ENCODE assay signal across 22 mouse cellular contexts in the genomic region with DNA sequence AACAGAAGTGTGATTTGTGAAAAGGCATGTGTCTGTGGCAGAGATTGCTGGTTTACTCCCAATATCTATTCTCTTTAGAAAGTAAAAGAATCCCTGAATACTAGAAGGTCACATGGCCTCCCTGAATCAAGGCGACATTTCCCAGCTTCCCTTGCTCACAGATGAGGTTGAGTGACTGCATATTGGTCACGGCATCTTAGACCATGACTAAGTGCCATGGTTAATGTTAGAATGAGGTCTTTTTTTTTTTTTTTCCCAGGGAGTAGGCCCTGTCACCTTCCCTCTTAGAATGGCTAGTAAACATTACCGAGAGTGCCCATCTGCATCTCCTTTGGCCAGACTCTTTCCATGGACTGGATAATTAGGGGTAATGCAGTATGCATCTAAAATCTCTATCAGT. TPM values are rescaled to one million over a fixed set of nuclear protein-coding genes. Genes with fewer than 3 reads are reported as not detected.
A peak's percentile ranks its signal among the peaks of the same experiment; 100 is the strongest.
DNase-seq lines count a peak whose midpoint lies in the region; ATAC-seq and TF ChIP-seq lines count a peak whose summit lies in the region.
"Had no signal": no experiment of that assay in that cellular context is flagged by ENCODE, and none has a peak within 500 bp of the region (broad histone marks: within the 10 kb centered on the region; RNA-seq: fewer than 3 reads in every experiment).

No protein-coding gene starts in this region.

- TF ChIP-seq CTCF in hindbrain, postnatal 0 days (IDR thresholded peaks at IDR 0.05; ENCODE audit: low read depth), result no peak
- no peak for TF ChIP-seq CTCF in kidney, postnatal 0 days (IDR thresholded peaks at IDR 0.05; ENCODE audit: low read depth)
- no peak for TF ChIP-seq CTCF in liver, postnatal 0 days (IDR thresholded peaks at IDR 0.05; ENCODE audit: low read depth)

- no peak for DNase-seq in hindbrain, postnatal 0 days (ENCODE audit: low spot score)
- no peak for DNase-seq in kidney, postnatal 0 days (ENCODE audit: low spot score)
- DNase-seq in kidney, adult 18-20 months, result no peak
- DNase-seq in midbrain, embryonic 14.5 days, result no peak
- no peak for DNase-seq in liver, postnatal 0 days
- DNase-seq: adrenal gland, adult 8-10 months; adrenal gland, postnatal 36 days; cerebellum, adult 2 months; cerebellum, postnatal 10 days; forebrain, postnatal 0 days; gastrocnemius, postnatal 14 days; heart, adult 2 months; heart, postnatal 14 days had no signal

- ATAC-seq in hindbrain, embryonic 12.5 days (ENCODE audit: low FRiP score), result peak; percentile 65; the same call in 1 of the 2 replicates
- ATAC-seq in hindbrain, postnatal 0 days, result no peak
- peak; percentile 75; the same call in 1 of the 2 replicates for ATAC-seq in kidney, postnatal 0 days (replicated peaks; ENCODE audit: low FRiP score, low read depth)
- peak; percentile 24; the same call in 1 of the 2 replicates for ATAC-seq in midbrain, embryonic 14.5 days (ENCODE audit: low FRiP score, low TSS enrichment)
- ATAC-seq in midbrain, embryonic 16.5 days, result no peak
- no peak for ATAC-seq in liver, postnatal 0 days
- ATAC-seq: forebrain, embryonic 13.5 days; forebrain, postnatal 0 days had no signal

- H3K4me2 ChIP-seq in hindbrain, embryonic 12.5 days (replicated peaks), result no peak overlapping the region
- H3K4me2 ChIP-seq in hindbrain, postnatal 0 days (ENCODE audit: low read depth, low read length), result no peak overlapping the region
- no peak overlapping the region for H3K4me2 ChIP-seq in kidney, postnatal 0 days (ENCODE audit: low read length)
- H3K4me2 ChIP-seq in midbrain, embryonic 14.5 days (ENCODE audit: low read length), result no peak overlapping the region
- no peak overlapping the region for H3K4me2 ChIP-seq in midbrain, embryonic 16.5 days (ENCODE audit: low read length)
- H3K4me2 ChIP-seq in liver, postnatal 0 days (ENCODE audit: low read depth, low read length), result no peak overlapping the region
- H3K4me2 ChIP-seq: forebrain, embryonic 13.5 days; heart, embryonic 11.5 days; heart, embryonic 15.5 days had no signal

- no peak overlapping the region for H3K27ac ChIP-seq in hindbrain, embryonic 12.5 days
- no peak overlapping the region for H3K27ac ChIP-seq in hindbrain, postnatal 0 days
- H3K27ac ChIP-seq in kidney, postnatal 0 days, result no peak overlapping the region
- no peak overlapping the region for H3K27ac ChIP-seq in midbrain, embryonic 14.5 days (replicated peaks; ENCODE audit: low read depth, low read length)
- H3K27ac ChIP-seq in midbrain, embryonic 16.5 days (ENCODE audit: low read length), result no peak overlapping the region
- H3K27ac ChIP-seq in liver, postnatal 0 days (ENCODE audit: low read depth), result no peak overlapping the region
- H3K27ac ChIP-seq: embryonic facial prominence, embryonic 10.5 days; forebrain, embryonic 13.5 days; heart, adult 2 months; heart, embryonic 15.5 days had no signal

- no peak for TF ChIP-seq EP300 in liver, postnatal 0 days (IDR thresholded peaks at IDR 0.05; ENCODE audit: low read depth)

- H3K9ac ChIP-seq in hindbrain, embryonic 12.5 days, result no peak overlapping the region
- H3K9ac ChIP-seq in hindbrain, postnatal 0 days (replicated peaks; ENCODE audit: low read length), result no peak overlapping the region
- no peak overlapping the region for H3K9ac ChIP-seq in kidney, postnatal 0 days (ENCODE audit: low read depth, low read length)
- no peak overlapping the region for H3K9ac ChIP-seq in midbrain, embryonic 14.5 days (replicated peaks; ENCODE audit: low read length)
- no peak overlapping the region for H3K9ac ChIP-seq in midbrain, embryonic 16.5 days (ENCODE audit: low read depth, low read length)
- no peak overlapping the region for H3K9ac ChIP-seq in liver, postnatal 0 days (replicated peaks)
- H3K9ac ChIP-seq: forebrain, embryonic 13.5 days; forebrain, postnatal 0 days; heart, embryonic 15.5 days had no signal

- no peaks in the 10 kb centered on the region for H3K4me1 ChIP-seq in hindbrain, embryonic 12.5 days
- H3K4me1 ChIP-seq in hindbrain, postnatal 0 days (ENCODE audit: insufficient read depth, low read length), result no peaks in the 10 kb centered on the region
- H3K4me1 ChIP-seq in kidney, postnatal 0 days (replicated peaks; ENCODE audit: insufficient read depth, low read length), result no peaks in the 10 kb centered on the region
- H3K4me1 ChIP-seq in midbrain, embryonic 14.5 days (ENCODE audit: control insufficient read depth, insufficient read depth, low read length), result no peaks in the 10 kb centered on the region
- no peaks in the 10 kb centered on the region for H3K4me1 ChIP-seq in midbrain, embryonic 16.5 days (ENCODE audit: control insufficient read depth, insufficient read depth, low read length)
- no peaks in the 10 kb centered on the region for H3K4me1 ChIP-seq in liver, postnatal 0 days (ENCODE audit: insufficient read depth)
- H3K4me1 ChIP-seq: embryonic facial prominence, embryonic 10.5 days; heart, embryonic 15.5 days had no signal

- no peaks in the 10 kb centered on the region for H3K36me3 ChIP-seq in hindbrain, embryonic 12.5 days
- no peaks in the 10 kb centered on the region for H3K36me3 ChIP-seq in hindbrain, postnatal 0 days (ENCODE audit: insufficient read depth, low read length)
- H3K36me3 ChIP-seq in kidney, postnatal 0 days (ENCODE audit: insufficient read depth, low read length), result no peaks in the 10 kb centered on the region
- no peaks in the 10 kb centered on the region for H3K36me3 ChIP-seq in midbrain, embryonic 14.5 days (ENCODE audit: control insufficient read depth, insufficient read depth, low read length)
- H3K36me3 ChIP-seq in midbrain, embryonic 16.5 days (ENCODE audit: control insufficient read depth, insufficient read depth, low read length), result no peaks in the 10 kb centered on the region
- no peaks in the 10 kb centered on the region for H3K36me3 ChIP-seq in liver, postnatal 0 days (replicated peaks; ENCODE audit: insufficient read depth, low read length)
- H3K36me3 ChIP-seq: embryonic facial prominence, embryonic 10.5 days; heart, embryonic 15.5 days had no signal

- no peaks in the 10 kb centered on the region for H3K9me3 ChIP-seq in hindbrain, embryonic 12.5 days (replicated peaks)
- H3K9me3 ChIP-seq in hindbrain, postnatal 0 days (ENCODE audit: low read length), result no peaks in the 10 kb centered on the region
- no peaks in the 10 kb centered on the region for H3K9me3 ChIP-seq in kidney, postnatal 0 days (replicated peaks; ENCODE audit: low read length)
- H3K9me3 ChIP-seq in midbrain, embryonic 14.5 days (ENCODE audit: control insufficient read depth, low read length), result no peaks in the 10 kb centered on the region
- H3K9me3 ChIP-seq in midbrain, embryonic 16.5 days (replicated peaks; ENCODE audit: control insufficient read depth, low read length, poor library complexity, severe bottlenecking), result no peaks in the 10 kb centered on the region
- no peaks in the 10 kb centered on the region for H3K9me3 ChIP-seq in liver, postnatal 0 days (ENCODE audit: low read length)
- H3K9me3 ChIP-seq: embryonic facial prominence, embryonic 10.5 days; forebrain, embryonic 13.5 days; heart, embryonic 15.5 days had no signal

- H3K4me3 ChIP-seq in hindbrain, embryonic 12.5 days, result no peak overlapping the region
- H3K4me3 ChIP-seq in hindbrain, postnatal 0 days (ENCODE audit: low read length), result no peak overlapping the region
- no peak overlapping the region for H3K4me3 ChIP-seq in kidney, postnatal 0 days (replicated peaks; ENCODE audit: low read depth, low read length)
- H3K4me3 ChIP-seq in midbrain, embryonic 14.5 days (replicated peaks; ENCODE audit: low read depth, low read length), result no peak overlapping the region
- no peak overlapping the region for H3K4me3 ChIP-seq in midbrain, embryonic 16.5 days (ENCODE audit: low read depth, low read length)
- no peak overlapping the region for H3K4me3 ChIP-seq in liver, postnatal 0 days (ENCODE audit: low read depth, low read length)
- H3K4me3 ChIP-seq: embryonic facial prominence, embryonic 10.5 days; forebrain, embryonic 13.5 days; heart, adult 2 months; heart, embryonic 15.5 days had no signal

- H3K27me3 ChIP-seq in hindbrain, embryonic 12.5 days, result no peaks in the 10 kb centered on the region
- H3K27me3 ChIP-seq in hindbrain, postnatal 0 days (ENCODE audit: insufficient read depth, low read length), result no peaks in the 10 kb centered on the region
- H3K27me3 ChIP-seq in kidney, postnatal 0 days (ENCODE audit: insufficient read depth, low read length), result no peaks in the 10 kb centered on the region
- H3K27me3 ChIP-seq in midbrain, embryonic 14.5 days (ENCODE audit: control insufficient read depth, insufficient read depth, low read length), result peaks cover 7% of the 10 kb centered on the region; the same call in 1 of the 2 replicates
- no peaks in the 10 kb centered on the region; the same call in none of the 2 replicates for H3K27me3 ChIP-seq in midbrain, embryonic 16.5 days (ENCODE audit: control insufficient read depth, insufficient read depth, low read depth, low read length)
- no peaks in the 10 kb centered on the region for H3K27me3 ChIP-seq in liver, postnatal 0 days (ENCODE audit: insufficient read depth, low read length)
- H3K27me3 ChIP-seq: heart, embryonic 15.5 days had no signal

- WGBS in hindbrain, embryonic 12.5 days, result 55% methylated on average over 3 of the region's 3 CpGs
- WGBS in hindbrain, postnatal 0 days, result 46% methylated on average over 3 of the region's 3 CpGs
- 55% methylated on average over 3 of the region's 3 CpGs for WGBS in kidney, postnatal 0 days
- WGBS in midbrain, embryonic 14.5 days, result 29% methylated on average over 3 of the region's 3 CpGs
- WGBS in midbrain, embryonic 16.5 days, result 62% methylated on average over 3 of the region's 3 CpGs
- WGBS in liver, postnatal 0 days (ENCODE audit: insufficient replicate concordance), result 70% methylated on average over 3 of the region's 3 CpGs

RNA-seq across cellular contexts. Expression of a gene that starts 41.8 kb away (rescaled TPM):
- 17.9 and 20.1 TPM in 2 replicates for polyA plus RNA-seq in hindbrain, embryonic 12.5 days (2016; fragmentation: Nextera tagmentation; extraction: Ambion mirVana)
- total RNA-seq in hindbrain, postnatal 0 days (2014; rRNA removed), result 88.7 and 136 TPM in 2 replicates
- polyA plus RNA-seq in hindbrain, postnatal 0 days (2015; fragmentation: Nextera tagmentation; extraction: Ambion mirVana), result 68.7 and 82.3 TPM in 2 replicates
- 0.38 TPM in 1 of 2 replicates, not detected in the other for polyA plus RNA-seq in kidney, postnatal 0 days (2015; fragmentation: Nextera tagmentation; extraction: Ambion mirVana)
- 20.7 and 22.9 TPM in 2 replicates for polyA plus RNA-seq in midbrain, embryonic 14.5 days (2014; fragmentation: Nextera tagmentation; extraction: Ambion mirVana)
- 17.4 and 25.7 TPM in 2 replicates for polyA plus RNA-seq in midbrain, embryonic 16.5 days (2015; fragmentation: Nextera tagmentation; extraction: Ambion mirVana)
- polyA plus RNA-seq in liver, postnatal 0 days (2015; fragmentation: Nextera tagmentation; extraction: Ambion mirVana), result not detected in 2 replicates
- total RNA-seq: adrenal gland, adult 8-10 months; adrenal gland, postnatal 36 days; gastrocnemius, adult 18-20 months; heart, adult 2 months; heart, postnatal 14 days; hematopoietic stem cell, adult 5-6 weeks had no signal
- polyA plus RNA-seq: gonadal fat pad, adult 2 months; heart, adult 2 months had no signal

Comparison
In these comparisons a context has a peak if more than half of its experiments do, and no peak if none do; other contexts are left out.
1. ATAC-seq: peak in hindbrain, embryonic 12.5 days (single experiment), kidney, postnatal 0 days (single experiment) and midbrain, embryonic 14.5 days (single experiment); none in hindbrain, postnatal 0 days (single experiment), midbrain, embryonic 16.5 days (single experiment) and liver, postnatal 0 days (single experiment).
2. RNA of a gene that starts 41.8 kb away (polyA plus RNA-seq): 68.7 to 82.3 TPM in hindbrain, postnatal 0 days, 20.7 to 22.9 TPM in midbrain, embryonic 14.5 days, 17.9 to 20.1 TPM in hindbrain, embryonic 12.5 days and 17.4 to 25.7 TPM in midbrain, embryonic 16.5 days; 0.38 TPM in kidney, postnatal 0 days and not detected in liver, postnatal 0 days; every median in the first group is over 10 times any median in the second.